Mouse (Mus musculus): ENCODE data around the gene Zfp558.
A peak's percentile ranks its signal among the peaks of the same experiment; 100 is the strongest.
"Not testable (repeated sequence)": the region's sequence is repeated elsewhere in the genome, so short reads cannot be mapped to it uniquely, and the experiment has no call there.

Gene Zfp558

DNA sequence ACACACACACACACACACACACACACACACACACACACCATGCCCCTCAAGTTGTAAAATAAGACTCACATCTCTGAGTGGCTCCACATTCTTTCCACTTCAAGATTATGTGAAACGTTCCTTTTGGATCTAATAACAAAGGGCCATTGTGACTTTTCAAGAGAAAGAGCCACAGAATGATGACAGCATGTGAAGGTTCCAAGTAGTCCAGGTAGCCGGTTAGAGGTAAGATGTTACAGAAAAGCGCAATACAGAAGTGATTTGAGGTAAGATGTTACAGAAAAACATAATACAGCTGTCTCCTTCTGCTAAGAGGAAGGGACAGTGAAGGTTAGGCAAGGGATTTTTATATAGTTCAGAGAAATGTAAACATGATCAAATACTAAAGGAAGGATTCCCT, at the start of gene Zfp558, which contains the start of gene Mbd3l1:
Gene Zfp558, minus strand, starts transcription at position 101 of the 400 bp plus-strand sequence.
Gene Mbd3l1, plus strand, starts transcription at position 192 of the 400 bp plus-strand sequence.
- no peak for DNase-seq (ENCODE audit: low read depth, low spot score)

DNA sequence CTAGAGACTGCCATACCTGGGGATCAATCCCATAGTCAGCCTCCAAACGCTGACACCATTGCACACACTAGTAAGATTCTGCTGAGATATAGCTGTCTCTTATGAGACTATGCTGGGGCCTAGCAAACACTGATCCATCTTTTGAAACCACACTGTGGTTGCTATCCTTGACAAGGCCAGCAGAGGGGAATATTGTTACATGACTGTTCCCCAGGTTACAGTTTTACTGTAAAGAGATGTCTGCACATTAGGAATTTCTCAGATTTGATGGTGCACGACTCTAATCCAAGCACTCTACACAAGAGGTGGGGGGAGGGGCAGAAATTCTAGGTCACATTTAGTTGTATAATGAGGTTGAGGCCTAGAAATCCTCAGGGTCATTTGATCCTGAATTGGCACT, 30.0 kb upstream of the Zfp558 start:
- no peak for DNase-seq (ENCODE audit: low read depth, low spot score)

DNA sequence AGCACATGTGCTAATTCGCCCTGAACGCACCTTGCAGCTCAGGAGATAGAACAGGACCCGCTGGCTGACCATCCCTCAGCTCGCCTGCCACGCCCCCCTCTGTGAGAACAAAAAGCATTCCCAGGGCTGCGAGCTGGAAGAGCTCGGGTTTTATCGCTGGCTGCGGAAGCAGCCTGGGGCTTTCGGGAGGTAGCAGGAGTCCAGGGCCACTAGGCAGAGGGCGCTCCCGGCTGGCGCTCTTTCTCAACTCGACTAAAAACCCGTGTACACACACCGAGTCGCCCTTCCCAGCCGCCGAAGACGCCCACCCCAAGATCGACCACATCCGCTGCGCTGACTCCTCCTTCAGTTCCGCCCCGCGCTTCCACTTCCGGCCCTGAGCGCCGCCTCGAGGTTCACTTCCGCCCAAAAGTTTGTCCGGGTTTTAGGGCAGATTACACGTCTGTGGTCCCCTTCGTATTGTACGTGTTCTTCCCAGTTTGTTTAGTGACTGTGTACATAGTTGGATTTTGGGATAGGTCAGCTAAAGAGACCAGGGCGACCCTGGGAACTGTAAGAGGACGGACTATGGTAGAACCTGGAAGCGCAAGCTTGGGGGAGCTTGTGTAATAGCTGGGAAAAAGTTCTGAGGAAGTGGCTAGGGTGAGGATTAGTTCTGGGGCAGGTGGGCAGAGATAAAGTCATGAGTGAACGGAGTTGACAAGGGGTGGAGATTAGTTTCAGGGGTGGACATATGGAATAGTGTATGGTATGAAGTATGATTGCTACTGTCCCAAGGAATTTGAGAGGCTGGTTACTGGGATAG, 4.5 kb downstream of the Zfp558 start:
- DNase-seq (ENCODE audit: low read depth, low spot score), result peak; percentile 83

DNA sequence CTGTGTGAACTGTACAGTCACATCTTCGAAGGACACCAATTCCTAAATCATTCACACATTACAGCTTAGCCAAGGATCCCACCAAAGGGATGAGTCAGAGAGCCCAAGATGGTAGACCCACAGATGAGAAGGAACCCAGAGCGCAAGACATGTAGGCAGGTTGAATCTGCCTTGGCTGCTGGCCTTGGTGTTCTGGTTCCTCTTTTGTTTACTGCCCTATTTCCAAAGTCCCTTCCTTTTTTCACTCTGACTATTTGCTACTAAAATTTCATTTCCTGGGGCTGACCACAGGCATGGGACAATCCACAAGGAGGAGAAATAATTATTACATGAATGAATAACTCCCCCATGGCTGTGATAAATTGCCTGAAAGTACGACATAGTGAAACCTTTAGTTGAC, 10.1 kb downstream of the Zfp558 start:
- DNase-seq (ENCODE audit: low read depth, low spot score), result no peak

DNA sequence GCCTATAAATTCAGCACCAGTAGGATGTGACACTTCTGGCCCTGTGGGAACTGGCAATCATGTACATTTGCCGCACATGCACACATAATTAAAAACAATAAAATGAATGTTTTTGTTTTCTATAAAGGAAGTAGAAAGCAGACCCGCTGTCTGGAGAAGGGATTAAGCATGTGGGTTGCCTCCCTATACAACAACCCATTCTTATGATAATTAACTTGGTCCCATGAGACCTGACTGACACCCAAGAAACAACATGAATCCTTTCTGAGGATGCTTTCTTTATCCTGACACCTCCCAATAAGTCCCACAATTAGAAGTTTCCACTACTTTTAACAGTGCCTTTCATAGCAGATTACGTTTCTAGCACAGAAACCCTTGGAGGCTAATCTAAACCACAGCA, 10.7 kb downstream of the Zfp558 start:
- DNase-seq (ENCODE audit: low read depth, low spot score), result no peak

DNA sequence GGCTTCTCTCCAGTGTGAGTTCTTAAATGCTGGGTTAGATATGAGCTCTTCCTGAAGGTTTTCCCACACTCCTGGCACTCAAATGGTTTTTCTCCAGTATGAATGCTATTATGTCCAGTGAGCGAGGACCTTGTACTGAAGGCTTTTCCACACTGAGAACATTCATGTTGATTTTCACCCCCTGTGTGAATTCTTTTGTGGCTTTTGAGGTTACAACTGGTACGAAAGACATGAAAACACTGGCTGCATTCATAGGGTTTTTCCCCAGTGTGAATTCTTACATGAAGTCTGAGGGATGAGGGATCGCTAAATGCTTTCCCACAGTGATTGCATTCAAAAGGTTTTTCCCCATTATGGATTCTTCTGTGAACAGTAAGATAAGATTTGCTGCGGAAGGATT, 21.5 kb downstream of the Zfp558 start:
- DNase-seq (ENCODE audit: low read depth, low spot score), result no peak

DNA sequence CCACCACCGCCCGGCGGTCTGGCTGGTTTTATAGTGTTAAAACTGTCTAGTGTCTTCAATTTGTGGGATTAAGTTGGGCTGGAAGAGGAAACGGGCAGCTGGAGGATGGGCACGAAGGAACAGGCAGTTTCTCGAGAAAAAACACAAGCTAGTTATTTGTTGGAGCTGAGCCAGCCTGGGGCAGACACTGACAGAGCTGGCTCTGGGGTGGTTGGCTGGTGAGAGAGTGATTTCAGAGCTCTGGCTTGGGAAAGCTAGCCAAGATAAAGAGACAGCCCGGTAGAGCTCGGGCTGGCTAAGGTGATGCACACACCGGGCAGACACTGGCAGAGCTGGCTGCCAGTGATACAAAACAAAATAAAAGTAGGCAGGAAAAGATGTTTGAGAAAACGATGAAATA, 46.4 kb downstream of the Zfp558 start:
- DNase-seq (ENCODE audit: low read depth, low spot score), result no peak

DNA sequence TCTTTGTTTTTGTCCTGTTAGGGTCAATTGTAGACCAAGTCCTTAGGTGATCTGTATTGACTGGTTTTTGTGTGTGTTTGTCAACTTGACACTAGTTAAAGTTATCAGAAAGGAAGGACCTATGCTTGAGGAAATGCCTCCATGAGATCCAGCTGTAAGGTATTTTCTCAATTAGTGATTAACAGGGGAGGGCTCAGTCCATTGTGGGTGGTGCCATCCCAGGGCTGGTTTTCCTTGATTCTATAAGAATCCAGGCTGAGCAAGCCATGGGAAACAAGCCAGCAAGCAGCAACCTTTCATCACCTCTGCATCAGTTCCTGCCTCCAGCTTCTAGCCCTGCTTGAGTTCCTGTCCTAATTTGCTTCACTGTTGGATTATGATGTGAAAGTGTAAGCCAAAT, 47.7 kb downstream of the Zfp558 start, which contains the start of gene Mbd3l2:
Gene Mbd3l2, plus strand, starts transcription at position 301 of the 400 bp plus-strand sequence.
- no peak for DNase-seq (ENCODE audit: low read depth, low spot score)

DNA sequence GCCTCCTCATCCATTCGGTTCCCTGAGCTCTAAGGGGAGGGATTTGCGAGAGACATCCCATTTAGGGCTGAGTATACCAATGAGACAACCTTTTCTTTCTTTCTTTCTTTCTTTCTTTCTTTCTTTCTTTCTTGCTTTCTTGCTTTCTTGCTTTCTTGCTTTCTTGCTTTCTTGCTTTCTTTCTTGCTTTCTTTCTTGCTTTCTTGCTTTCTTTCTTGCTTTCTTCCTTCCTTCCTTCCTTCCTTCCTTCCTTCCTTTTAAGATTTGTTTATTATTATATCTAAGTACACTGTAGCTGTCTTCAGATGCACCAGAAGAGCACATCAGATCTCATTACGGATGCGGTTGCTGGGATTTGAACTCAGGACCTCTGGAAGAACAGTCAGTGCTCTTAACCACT, 65.7 kb downstream of the Zfp558 start:
- DNase-seq (ENCODE audit: low read depth, low spot score), result not testable (repeated sequence)

Data from CD4-positive helper T cell, adult 2 months (primary cell).